Mouse (Mus musculus) left cerebral cortex, adult 18-20 months (tissue): Measurements from ENCODE around the gene Ppp2r5c. TPM values are rescaled to one million over a fixed set of nuclear protein-coding genes. Genes with fewer than 3 reads are reported as not detected.
A peak's percentile ranks its signal among the peaks of the same experiment; 100 is the strongest.

Source experiments
- DNase-seq, 2 experiments: peaks; one replicate each; pipeline ENCODE4 v3.0.0; 2021 to 2022; ENCODE audit warnings: low spot score in 2 of 2, mixed read lengths in 1 of 2
- total RNA-seq, 2 experiments: library from RNA; stranded (reverse); gene quantifications; 2 replicates each; pipeline ENCODE4 v1.2.3; 2021

Ppp2r5c gene
- total RNA-seq, 2 experiments from 2014 or later: 263 to 284 TPM

GRCm38 (mm10) chr12:110550364-110550763 lies 103.4 kb downstream of the Ppp2r5c start:
- DNase-seq: peak in 1 of 2 experiments; percentile 31

GRCm38 (mm10) chr12:110552113-110552512 lies 105.2 kb downstream of the Ppp2r5c start:
- DNase-seq: no peak

GRCm38 (mm10) chr12:110553362-110553761 lies 106.4 kb downstream of the Ppp2r5c start:
- no peak for DNase-seq

GRCm38 (mm10) chr12:110555536-110556240 lies 108.8 kb downstream of the Ppp2r5c start:
- no peak for DNase-seq

GRCm38 (mm10) chr12:110556861-110557628 lies 110.1 kb downstream of the Ppp2r5c start:
- no peak for DNase-seq

GRCm38 (mm10) chr12:110558175-110558574 lies 111.3 kb downstream of the Ppp2r5c start:
- DNase-seq: peak in 1 of 2 experiments; percentile 36

GRCm38 (mm10) chr12:110563383-110563782 lies 116.5 kb downstream of the Ppp2r5c start:
- DNase-seq: no peak

- no peak for DNase-seq
These were observed 117.9 kb downstream of the Ppp2r5c start for GRCm38 (mm10) chr12:110564848-110565247.

GRCm38 (mm10) chr12:110566366-110566765 lies 119.4 kb downstream of the Ppp2r5c start:
- peak in 1 of 2 experiments; percentile 31 for DNase-seq

GRCm38 (mm10) chr12:110571050-110571449 lies 124.1 kb downstream of the Ppp2r5c start:
- peak in 1 of 2 experiments; percentile 29 for DNase-seq

- no peak for DNase-seq
These were observed 125.4 kb downstream of the Ppp2r5c start for GRCm38 (mm10) chr12:110572351-110572750.

GRCm38 (mm10) chr12:110573635-110574034 lies 126.7 kb downstream of the Ppp2r5c start:
- DNase-seq: no peak

- DNase-seq: no peak
These were observed 129.0 kb downstream of the Ppp2r5c start for GRCm38 (mm10) chr12:110575926-110576325.

- DNase-seq: no peak
These were observed 131.4 kb downstream of the Ppp2r5c start for GRCm38 (mm10) chr12:110578333-110578732.

GRCm38 (mm10) chr12:110588622-110589021 lies 141.7 kb downstream of the Ppp2r5c start:
- no peak for DNase-seq

- DNase-seq: no peak
These were observed 143.9 kb downstream of the Ppp2r5c start for GRCm38 (mm10) chr12:110590804-110591259.

- peak; percentile 98 to 99 for DNase-seq
These were observed 144.5 kb downstream of the Ppp2r5c start for GRCm38 (mm10) chr12:110591260-110591883.

GRCm38 (mm10) chr12:110598527-110598926 lies 151.6 kb downstream of the Ppp2r5c start:
- peak; percentile 72 to 81 for DNase-seq

GRCm38 (mm10) chr12:110599791-110600190 lies 152.9 kb downstream of the Ppp2r5c start:
- DNase-seq: peak in 1 of 2 experiments; percentile 33

GRCm38 (mm10) chr12:110600225-110600991 lies 153.5 kb downstream of the Ppp2r5c start:
- no peak for DNase-seq
